Mouse (Mus musculus) spleen, postnatal 0 days (tissue): ENCODE measurements around the gene Gm6169. TPM values are rescaled to one million over a fixed set of nuclear protein-coding genes. Genes with fewer than 3 reads are reported as not detected.

Experiments
- polyA plus RNA-seq: library from polyadenylated mRNA; unstranded; fragments of >200 nt; fragmentation: Nextera tagmentation; extraction: Ambion mirVana; gene quantifications from 2 replicates; pipeline ENCODE4 v1.2.1, GENCODE M21; 2015

Gm6169 gene
- 1.9 and 2.4 TPM in 2 replicates for polyA plus RNA-seq

DNA sequence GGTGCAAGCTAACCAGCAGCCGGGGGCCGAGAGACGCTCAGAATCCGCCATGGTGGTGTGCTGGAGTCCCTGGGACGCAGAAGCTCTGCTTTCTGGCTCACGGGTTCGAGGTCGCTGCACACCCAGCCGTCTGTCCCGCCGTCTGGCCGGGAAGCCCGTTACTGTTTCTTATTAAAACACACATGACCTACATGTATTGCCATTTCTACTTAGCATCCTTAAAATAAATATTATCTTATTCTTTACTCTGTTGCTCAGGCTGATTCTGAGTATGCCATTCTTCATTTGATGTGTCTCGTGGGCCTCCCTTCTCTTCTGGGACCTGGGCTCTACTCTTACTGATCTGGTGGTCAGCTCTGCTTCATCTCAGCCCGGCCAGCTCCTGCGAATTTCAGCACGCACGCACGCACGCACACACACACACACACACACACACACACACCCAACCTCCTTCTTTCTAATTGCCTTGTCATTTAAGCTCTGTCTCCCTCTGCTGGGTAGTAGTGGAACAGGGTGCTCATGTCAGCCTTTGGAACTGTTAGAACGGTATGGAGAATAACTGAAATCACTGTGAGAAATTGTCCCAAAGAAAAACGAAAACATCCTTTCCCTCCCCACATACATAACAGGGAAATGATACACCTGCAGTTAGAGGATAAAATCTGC, at the start of gene Gm6169:
Gene Gm6169, minus strand, starts transcription at position 51 of the 666 bp plus-strand sequence.

DNA sequence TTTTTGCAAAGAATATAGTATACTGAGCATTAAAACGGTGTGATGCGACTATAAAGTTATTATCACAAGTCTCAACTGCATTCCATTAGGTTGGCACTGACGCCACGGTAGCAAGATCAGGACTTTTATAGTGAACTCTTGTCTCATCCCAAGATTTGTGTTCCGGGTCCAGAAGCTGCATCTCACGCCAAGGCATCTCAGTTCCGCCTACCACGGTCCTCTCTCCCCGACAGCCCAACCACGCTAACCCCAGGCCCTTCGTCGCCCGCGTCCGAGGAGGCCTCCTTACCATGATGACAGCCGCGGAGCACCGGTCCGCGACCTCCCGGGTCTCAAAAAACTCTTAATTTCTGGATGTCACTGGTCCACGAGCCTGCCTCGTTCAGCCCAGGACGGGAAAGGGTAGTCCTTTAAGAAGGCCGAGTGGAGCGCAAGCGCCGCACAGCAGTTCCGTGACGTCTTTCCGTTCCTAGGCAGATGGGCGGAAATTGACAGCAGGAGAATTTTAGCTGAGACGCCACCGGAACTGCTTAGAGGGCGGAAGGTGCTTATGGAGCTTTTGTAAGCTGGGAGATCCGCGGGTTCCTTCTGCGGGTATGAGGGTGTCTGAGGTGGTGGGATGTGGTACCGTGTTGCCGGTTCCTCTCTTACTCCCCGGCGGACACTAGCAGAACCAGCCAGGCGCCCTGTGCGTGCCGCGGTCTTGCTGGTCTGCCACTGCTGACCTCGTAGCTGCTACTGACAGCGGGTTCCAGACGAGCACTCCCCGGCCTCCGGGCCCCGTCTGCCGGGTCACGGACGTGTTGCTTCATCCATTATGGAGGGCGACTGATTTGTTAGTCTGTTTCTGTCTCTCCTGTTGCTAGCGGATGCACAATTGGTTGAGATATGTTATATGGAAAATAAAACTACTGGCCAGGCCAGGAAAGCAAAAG, 38.7 kb upstream of the Gm6169 start, which contains the start of the genes Gfm2 and Nsa2:
Gene Gfm2, plus strand, starts transcription at position 472 of the 935 bp plus-strand sequence.
Gene Nsa2, minus strand, starts transcription at position 472 of the 935 bp plus-strand sequence.

DNA sequence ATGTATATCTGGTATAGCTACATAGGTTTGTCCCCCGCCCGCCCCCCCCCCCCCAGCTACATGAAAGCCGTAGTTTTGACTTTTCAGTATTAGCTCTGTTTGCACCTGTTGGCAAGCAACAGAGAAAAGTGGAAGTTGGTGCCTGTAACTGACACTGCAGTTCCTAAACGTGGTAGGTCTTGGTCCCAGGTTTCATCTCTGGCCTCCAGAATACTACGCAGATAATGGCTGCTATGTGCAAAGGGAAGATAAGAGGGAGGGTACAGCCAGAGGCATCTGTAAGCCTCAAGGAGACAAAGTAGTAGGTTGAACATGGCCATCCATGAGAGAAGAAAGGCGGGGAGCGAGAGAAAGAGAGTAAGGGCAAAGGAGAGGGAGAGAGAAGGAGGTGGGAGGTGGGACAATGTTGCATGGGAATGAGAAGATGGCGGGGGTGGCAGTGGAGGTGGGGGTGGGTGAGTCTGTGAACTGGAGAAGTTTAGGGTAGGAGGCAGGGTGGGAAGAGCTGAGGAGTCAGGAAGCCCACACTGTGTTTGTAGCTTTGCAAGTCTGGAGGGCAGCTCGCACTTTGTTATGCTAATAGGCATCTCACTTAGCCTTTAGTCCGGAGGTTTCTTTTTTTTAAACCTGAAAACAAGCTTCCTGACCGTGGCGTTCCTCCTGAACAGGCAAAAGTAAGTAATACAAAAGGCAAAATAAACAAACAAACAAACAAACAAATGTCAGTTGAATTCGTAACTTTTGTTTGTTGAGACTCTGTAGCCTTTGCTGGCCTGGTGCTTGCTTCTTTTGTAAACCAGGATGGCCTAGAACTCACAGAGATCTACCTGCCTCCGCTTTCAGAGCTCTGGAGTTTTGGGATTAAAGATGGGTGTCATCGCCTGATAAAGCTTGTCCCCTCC, 32.1 kb downstream of the Gm6169 start, which contains the start of gene Fam169a:
Gene Fam169a, plus strand, starts transcription at position 638 of the 902 bp plus-strand sequence.

Other genes starting within 250 kb of the Gm6169 start
- 0.11 and 0.13 TPM in 2 replicates for gene Gcnt4, start 174.5 kb downstream of the Gm6169 start, polyA plus RNA-seq
- gene 1700029F12Rik, start 64.9 kb downstream of the Gm6169 start, polyA plus RNA-seq: not detected in 2 replicates
- 0.94 and 1.0 TPM in 2 replicates for gene Fam169a, start 32.0 kb downstream of the Gm6169 start, polyA plus RNA-seq
- 17.0 and 17.6 TPM in 2 replicates for gene Gfm2, start 38.7 kb upstream of the Gm6169 start, polyA plus RNA-seq
- 54.2 and 56.4 TPM in 2 replicates for gene Nsa2, start 38.7 kb upstream of the Gm6169 start, polyA plus RNA-seq
- gene Hexb, start 99.1 kb upstream of the Gm6169 start, polyA plus RNA-seq: 23.9 and 34.6 TPM in 2 replicates
- 1.9 and 2.5 TPM in 2 replicates for gene Enc1, start 141.9 kb upstream of the Gm6169 start, polyA plus RNA-seq